Mouse (Mus musculus) mesoderm, embryonic 11.5 days (tissue): ENCODE results near the gene 1700001F09Rik.
"Not testable (repeated sequence)": the region's sequence is repeated elsewhere in the genome, so short reads cannot be mapped to it uniquely, and the experiment has no call there.

Source experiments
- DNase-seq: peaks from one replicate; pipeline ENCODE4 v3.0.0-alpha.2; 2012; ENCODE audit warnings: low read depth, low spot score

1700001F09Rik gene

DNA sequence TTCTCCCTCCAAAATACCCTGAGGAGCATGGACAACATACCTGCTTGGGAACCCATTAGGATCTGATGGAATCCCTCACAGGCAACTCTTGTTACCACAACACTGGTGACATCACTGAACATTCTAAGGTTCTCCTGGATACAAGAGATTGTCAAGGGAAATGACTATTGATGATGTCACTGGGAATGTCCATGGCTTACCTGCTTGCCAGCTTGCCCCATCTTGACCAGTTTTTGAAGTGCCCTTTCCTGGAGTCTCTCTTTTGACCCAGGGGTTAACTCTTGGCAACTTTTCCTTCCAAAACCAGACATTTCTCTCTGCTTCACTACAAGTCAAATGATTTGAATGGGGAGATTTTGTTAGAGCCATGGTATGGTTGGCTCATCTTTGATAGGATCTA, at the start of gene 1700001F09Rik:
Gene 1700001F09Rik (minus strand): TSS at position 101 of the 400 bp plus-strand sequence.
- not testable (repeated sequence) for DNase-seq

DNA sequence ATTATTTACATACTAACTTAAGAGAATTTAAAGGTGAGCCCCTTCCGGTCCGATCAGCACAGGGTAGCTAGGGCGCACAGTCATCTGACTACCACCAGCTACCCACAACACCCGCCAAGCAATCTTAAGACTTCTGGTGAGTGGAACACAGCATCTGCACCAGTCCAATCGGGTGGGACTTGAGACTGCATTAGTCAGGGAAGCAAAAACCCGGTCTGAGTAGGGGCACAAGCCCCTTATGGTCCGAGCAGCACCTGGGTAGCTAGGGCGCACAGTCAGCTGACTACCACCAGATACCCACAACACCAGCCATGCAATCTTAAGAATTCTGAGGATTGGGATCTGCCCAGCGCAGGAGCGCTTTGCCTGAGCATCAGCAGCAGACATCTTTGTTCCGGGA, 14.1 kb upstream of the 1700001F09Rik start:
- DNase-seq: not testable (repeated sequence)

DNA sequence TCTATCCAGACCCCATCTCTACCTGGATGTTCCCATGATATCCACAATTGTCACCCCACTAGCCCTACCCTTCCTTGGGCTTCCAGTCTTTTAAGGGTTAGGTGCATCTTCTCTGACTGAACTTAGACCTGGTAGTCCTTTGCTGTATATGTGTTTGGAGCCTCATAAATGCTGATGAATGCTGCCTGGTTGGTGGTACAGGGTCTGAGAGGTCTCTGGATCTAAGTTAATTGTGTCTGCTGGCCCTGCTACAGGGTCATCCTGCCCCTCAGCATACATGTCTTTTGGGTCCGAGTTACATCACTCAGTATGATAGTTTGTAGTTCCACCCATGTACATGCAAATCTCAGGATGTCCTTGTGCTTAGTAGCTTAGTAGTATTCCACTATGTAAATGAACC, 11.6 kb upstream of the 1700001F09Rik start:
- not testable (repeated sequence) for DNase-seq

DNA sequence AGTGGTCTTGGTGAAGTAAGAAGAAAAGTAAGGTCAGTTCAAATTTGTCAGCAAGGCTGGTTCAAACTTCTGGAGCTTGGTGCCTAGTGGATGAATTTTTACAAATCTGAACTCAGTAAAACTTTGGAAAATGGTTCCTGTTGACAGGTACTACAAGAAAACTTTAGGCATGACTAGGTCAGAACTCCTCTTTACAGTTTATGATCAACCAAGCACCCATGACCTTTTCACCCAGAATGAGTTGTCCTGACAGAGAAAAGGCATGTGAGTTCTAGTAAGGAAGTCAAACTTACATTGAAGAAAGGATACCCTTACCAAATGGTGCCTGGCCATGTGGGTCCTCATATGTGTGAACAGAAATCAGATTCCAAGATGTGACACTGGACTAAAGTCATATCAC, 9.9 kb upstream of the 1700001F09Rik start:
- not testable (repeated sequence) for DNase-seq

DNA sequence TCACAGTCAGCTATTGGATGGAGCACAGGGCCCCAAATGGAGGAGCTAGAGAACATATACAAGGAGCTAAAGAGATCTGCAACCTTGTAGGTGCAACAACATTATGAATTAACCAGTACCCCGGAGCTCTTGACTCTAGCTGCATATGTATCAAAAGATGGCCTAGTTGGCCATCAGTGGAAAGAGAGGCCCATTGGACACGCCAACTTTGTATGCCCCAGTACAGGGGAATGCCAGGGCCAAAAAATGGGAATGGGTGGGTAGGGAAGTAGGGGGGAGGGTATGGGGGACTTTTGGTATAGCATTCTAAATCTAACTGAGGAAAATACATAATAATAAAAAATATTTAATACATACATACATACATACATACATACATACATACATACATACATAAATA, 5.3 kb upstream of the 1700001F09Rik start:
- DNase-seq: not testable (repeated sequence)

DNA sequence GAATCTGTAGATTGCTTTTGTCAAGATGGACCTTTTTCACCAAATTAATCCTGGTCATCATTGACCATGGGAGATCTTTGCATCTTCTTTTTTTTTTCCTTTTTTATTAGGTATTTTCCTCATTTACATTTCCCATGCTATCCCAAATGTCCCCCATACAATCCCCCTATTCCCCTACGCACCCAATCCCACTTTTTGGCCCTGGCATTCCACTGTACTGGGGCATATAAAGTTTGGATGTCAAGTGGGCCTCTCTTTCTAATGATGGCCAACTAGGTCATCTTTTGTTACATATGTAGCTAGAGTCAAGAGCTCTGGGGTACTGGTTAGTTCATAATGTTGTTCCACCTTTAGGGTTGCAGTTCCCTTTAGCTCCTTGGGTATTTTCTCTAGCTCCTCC, 10.0 kb downstream of the 1700001F09Rik start:
- DNase-seq: not testable (repeated sequence)

DNA sequence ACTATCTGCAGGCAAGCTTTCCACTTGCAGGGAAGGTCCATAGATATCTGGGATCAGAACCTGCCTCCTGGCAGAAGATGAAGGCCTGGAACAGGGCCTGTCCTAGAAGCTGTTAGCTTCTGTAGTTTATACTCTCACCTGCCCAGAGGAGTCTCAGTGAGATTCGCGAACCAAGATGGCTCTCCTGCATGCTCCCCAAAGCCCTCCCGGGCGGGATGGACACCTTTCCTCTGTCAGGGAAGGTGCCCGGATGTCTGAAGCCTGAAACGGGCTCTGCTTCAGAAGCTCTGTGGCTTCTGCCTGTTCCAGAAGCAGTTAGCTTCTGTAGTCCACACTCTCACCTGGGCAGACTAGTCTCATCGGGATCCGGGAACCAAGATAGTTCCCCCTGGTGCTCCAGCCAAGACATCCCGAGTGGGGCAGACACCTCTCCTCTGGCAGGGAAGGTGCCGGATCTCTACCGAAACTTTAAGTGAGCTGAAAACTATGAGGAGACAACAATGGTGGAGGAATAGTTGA, 16.2 kb downstream of the 1700001F09Rik start:
- DNase-seq: not testable (repeated sequence)

DNA sequence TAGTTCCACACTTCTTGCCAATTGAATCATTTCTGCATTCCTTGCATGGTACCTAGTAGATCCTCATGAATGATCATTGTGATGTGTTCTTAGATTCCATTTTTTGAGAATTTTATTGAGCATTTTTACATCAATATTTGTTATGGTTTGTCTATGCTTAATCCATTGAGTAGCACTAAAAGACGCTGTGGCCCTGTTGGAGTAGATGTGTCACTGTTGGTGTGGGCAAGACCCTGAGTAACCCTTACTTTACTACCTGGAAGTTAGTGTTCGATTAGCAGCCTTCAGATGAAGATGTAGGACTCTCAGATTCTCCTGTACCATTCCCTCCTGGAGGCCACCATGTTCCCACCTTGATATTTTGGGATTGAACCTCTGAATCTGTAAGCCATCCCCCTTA, 19.0 kb downstream of the 1700001F09Rik start:
- DNase-seq: not testable (repeated sequence)

DNA sequence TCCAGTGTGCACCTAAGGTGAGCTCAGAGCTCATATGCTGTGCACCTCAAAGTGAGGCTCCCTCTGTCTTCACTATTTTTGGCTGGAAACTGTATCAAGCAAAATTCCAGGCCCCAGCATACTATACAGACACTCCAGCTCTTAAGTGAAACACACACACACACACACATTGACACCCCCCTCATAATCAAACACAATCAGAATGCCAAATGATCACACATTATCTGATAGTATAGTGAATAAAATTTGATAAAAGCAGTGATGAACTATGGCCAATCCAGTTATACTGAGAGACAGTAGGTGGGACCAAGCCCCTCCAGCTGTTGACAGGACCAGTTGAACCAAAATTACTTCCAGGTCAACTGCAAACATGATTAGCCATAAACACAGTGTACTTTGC, 28.1 kb downstream of the 1700001F09Rik start:
- DNase-seq: not testable (repeated sequence)

DNA sequence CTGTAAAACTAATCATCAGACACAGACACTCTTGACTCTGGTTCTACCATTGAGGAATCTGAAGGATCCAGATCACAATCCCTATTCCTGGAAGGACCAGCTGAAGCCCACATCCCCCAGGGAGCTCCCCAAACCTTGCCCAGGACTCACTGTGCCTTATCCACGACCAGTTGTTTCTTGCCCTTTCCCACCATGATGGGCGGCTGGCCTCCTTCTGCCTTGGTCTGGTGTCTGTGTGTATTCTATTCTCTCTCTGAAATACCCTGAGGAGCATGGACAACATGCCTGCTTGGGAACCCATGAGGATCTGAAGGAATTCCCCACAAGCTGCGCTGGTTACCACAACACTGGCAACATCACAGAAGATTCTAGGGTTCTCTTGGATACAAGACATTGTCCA, 54.1 kb downstream of the 1700001F09Rik start, which contains the start of gene Gm8127:
Gene Gm8127 (minus strand): TSS at position 330 of the 400 bp plus-strand sequence.
- DNase-seq: not testable (repeated sequence)
